Mouse (Mus musculus) lung, postnatal 0 days (tissue): ENCODE results near the gene Gfer.

Experiments used
- CTCF ChIP-seq: IDR thresholded peaks from 2 replicates; pipeline ENCODE4 v1.5.1; 2016; ENCODE audit warnings: antibody characterized with exemption, mild to moderate bottlenecking
- EP300 ChIP-seq: IDR thresholded peaks from 2 replicates; pipeline ENCODE4 v1.6.1; 2016; ENCODE audit warnings: antibody characterized with exemption, mild to moderate bottlenecking, control low read depth

DNA sequence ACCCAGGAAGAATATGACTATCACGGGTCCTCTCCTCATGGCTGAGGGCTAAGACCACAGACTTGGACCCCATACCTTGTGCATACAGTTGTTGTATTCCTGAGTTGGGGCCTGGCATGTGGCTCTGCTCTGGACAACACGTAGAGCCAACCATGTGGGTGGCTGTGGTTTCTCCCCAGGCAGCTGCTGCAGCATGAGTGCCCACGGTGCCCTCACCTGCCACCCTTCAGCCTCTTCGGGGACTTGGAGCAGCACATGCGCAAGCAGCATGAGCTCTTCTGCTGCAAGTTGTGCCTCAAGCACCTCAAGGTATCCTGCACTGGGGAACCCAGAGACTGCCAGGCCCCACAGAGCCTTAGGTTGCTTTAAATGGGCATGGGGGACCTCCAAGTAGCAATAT is 19.1 kb downstream of the Gfer start:
- TF ChIP-seq CTCF, result no peak
- no peak for TF ChIP-seq EP300
